Comparison of ENCODE assay signal across 16 mouse cellular contexts in genomic region chr7:25067909-25068656, GRCm38 (mm10). TPM values are rescaled to one million over a fixed set of nuclear protein-coding genes. Genes with fewer than 3 reads are reported as not detected.
DNase-seq lines count a peak whose midpoint lies in the region; ATAC-seq and TF ChIP-seq lines count a peak whose summit lies in the region.
"Had no signal": no experiment of that assay in that cellular context is flagged by ENCODE, and none has a peak within 500 bp of the region (broad histone marks: within the 10 kb centered on the region; RNA-seq: fewer than 3 reads in every experiment).

No protein-coding gene starts in this region.

- H3K4me2 ChIP-seq in liver, embryonic 11.5 days = no peak overlapping the region
- peak overlapping the region; percentile 29 for H3K4me2 ChIP-seq in forebrain, embryonic 13.5 days
- peak overlapping the region; percentile 94 for H3K4me2 ChIP-seq in hindbrain, embryonic 12.5 days (replicated peaks)
- peak overlapping the region; percentile 92 for H3K4me2 ChIP-seq in neural tube, embryonic 13.5 days
- no peak overlapping the region for H3K4me2 ChIP-seq in intestine, embryonic 15.5 days (replicated peaks)
- H3K4me2 ChIP-seq: heart, embryonic 15.5 days; liver, embryonic 15.5 days had no signal

- no peak overlapping the region for H3K27ac ChIP-seq in liver, adult 2 months (replicated peaks; ENCODE audit: insufficient read depth, low read depth, low read length)
- no peak overlapping the region for H3K27ac ChIP-seq in liver, embryonic 11.5 days (ENCODE audit: low read depth, low read length)
- peak overlapping the region; percentile 59 for H3K27ac ChIP-seq in forebrain, embryonic 13.5 days
- peak overlapping the region; percentile 60; the same call in 1 of the 2 replicates for H3K27ac ChIP-seq in hindbrain, embryonic 12.5 days
- no peak overlapping the region for H3K27ac ChIP-seq in neural tube, embryonic 13.5 days (replicated peaks)
- H3K27ac ChIP-seq in intestine, embryonic 15.5 days = no peak overlapping the region
- H3K27ac ChIP-seq: gastrocnemius, adult 2 months; heart, embryonic 15.5 days; liver, embryonic 15.5 days had no signal

- H3K36me3 ChIP-seq in liver, adult 2 months (ENCODE audit: control insufficient read depth, insufficient read depth, low read length) = no peaks in the 10 kb centered on the region
- H3K36me3 ChIP-seq in liver, embryonic 11.5 days (ENCODE audit: control insufficient read depth, insufficient read depth, low read length) = peaks cover 26% of the 10 kb centered on the region
- peaks cover 54% of the 10 kb centered on the region for H3K36me3 ChIP-seq in forebrain, embryonic 13.5 days (ENCODE audit: poor library complexity, severe bottlenecking)
- H3K36me3 ChIP-seq in hindbrain, embryonic 12.5 days = peaks cover 50% of the 10 kb centered on the region
- H3K36me3 ChIP-seq in neural tube, embryonic 13.5 days = peaks cover 53% of the 10 kb centered on the region
- peaks cover 14% of the 10 kb centered on the region; the same call in 1 of the 2 replicates for H3K36me3 ChIP-seq in intestine, embryonic 15.5 days
- H3K36me3 ChIP-seq: liver, embryonic 15.5 days had no signal

- no peak overlapping the region; the same call in 1 of the 2 replicates for H3K4me3 ChIP-seq in liver, adult 2 months (ENCODE audit: insufficient read depth, low read depth, low read length)
- no peak overlapping the region for H3K4me3 ChIP-seq in liver, embryonic 11.5 days (ENCODE audit: low read depth, low read length)
- H3K4me3 ChIP-seq in forebrain, embryonic 13.5 days = peak overlapping the region; percentile 17
- H3K4me3 ChIP-seq in hindbrain, embryonic 12.5 days = no peak overlapping the region; the same call in 1 of the 2 replicates
- 0 out of 2 replicates have a peak overlapping the region, but pooled peaks have one; percentile 0 for H3K4me3 ChIP-seq in neural tube, embryonic 13.5 days
- no peak overlapping the region for H3K4me3 ChIP-seq in intestine, embryonic 15.5 days (replicated peaks)
- H3K4me3 ChIP-seq: erythroblast, embryonic 14.5 days; gastrocnemius, adult 2 months; heart, embryonic 15.5 days; liver, embryonic 15.5 days; myocyte had no signal

- H3K9ac ChIP-seq in liver, adult 2 months (ENCODE audit: low read depth, low read length) = no peak overlapping the region
- H3K9ac ChIP-seq in liver, embryonic 11.5 days (ENCODE audit: low read depth, low read length) = no peak overlapping the region
- peak overlapping the region; percentile 27; the same call in 1 of the 2 replicates for H3K9ac ChIP-seq in forebrain, embryonic 13.5 days
- peak overlapping the region; percentile 15; the same call in 1 of the 2 replicates for H3K9ac ChIP-seq in hindbrain, embryonic 12.5 days
- peak overlapping the region; percentile 32; the same call in 1 of the 2 replicates for H3K9ac ChIP-seq in neural tube, embryonic 13.5 days
- H3K9ac ChIP-seq in intestine, embryonic 15.5 days = no peak overlapping the region
- H3K9ac ChIP-seq: heart, embryonic 15.5 days; liver, embryonic 15.5 days had no signal

- WGBS in liver, adult 2 months = 64% methylated on average over 22 of the region's 22 CpGs
- WGBS in liver, embryonic 11.5 days = 86% methylated on average over 22 of the region's 22 CpGs
- 82% methylated on average over 22 of the region's 22 CpGs for WGBS in forebrain, embryonic 13.5 days
- WGBS in hindbrain, embryonic 12.5 days = 86% methylated on average over 22 of the region's 22 CpGs
- WGBS in neural tube, embryonic 13.5 days = 74% methylated on average over 22 of the region's 22 CpGs
- 85% methylated on average over 22 of the region's 22 CpGs for WGBS in intestine, embryonic 15.5 days

- TF ChIP-seq CTCF in liver, adult 2 months (IDR thresholded peaks at IDR 0.05; ENCODE audit: low read depth, low read length) = no peak

- H3K9me3 ChIP-seq in liver, embryonic 11.5 days (ENCODE audit: control insufficient read depth, low read length) = no peaks in the 10 kb centered on the region
- no peaks in the 10 kb centered on the region for H3K9me3 ChIP-seq in forebrain, embryonic 13.5 days (replicated peaks)
- H3K9me3 ChIP-seq in hindbrain, embryonic 12.5 days (replicated peaks) = no peaks in the 10 kb centered on the region
- no peaks in the 10 kb centered on the region for H3K9me3 ChIP-seq in neural tube, embryonic 13.5 days
- H3K9me3 ChIP-seq in intestine, embryonic 15.5 days = no peaks in the 10 kb centered on the region
- H3K9me3 ChIP-seq: heart, embryonic 15.5 days; liver, embryonic 15.5 days had no signal

- H3K4me1 ChIP-seq in liver, adult 2 months (ENCODE audit: control insufficient read depth, insufficient read depth, low read length) = 0 out of 2 replicates have a peak, but pooled peaks cover 2% of the 10 kb centered on the region
- H3K4me1 ChIP-seq in liver, embryonic 11.5 days (replicated peaks; ENCODE audit: control insufficient read depth, insufficient read depth, low read length) = peaks cover 10% of the 10 kb centered on the region
- peaks cover 43% of the 10 kb centered on the region for H3K4me1 ChIP-seq in forebrain, embryonic 13.5 days
- peaks cover 45% of the 10 kb centered on the region for H3K4me1 ChIP-seq in hindbrain, embryonic 12.5 days
- H3K4me1 ChIP-seq in neural tube, embryonic 13.5 days (replicated peaks) = peaks cover 46% of the 10 kb centered on the region
- H3K4me1 ChIP-seq in intestine, embryonic 15.5 days (replicated peaks) = peaks cover 15% of the 10 kb centered on the region

- ATAC-seq in liver, embryonic 11.5 days (replicated peaks; ENCODE audit: low FRiP score) = no peak
- no peak for ATAC-seq in forebrain, embryonic 13.5 days
- ATAC-seq in hindbrain, embryonic 12.5 days (ENCODE audit: low FRiP score) = no peak
- no peak for ATAC-seq in neural tube, embryonic 13.5 days (ENCODE audit: low read depth)
- ATAC-seq in intestine, embryonic 15.5 days = no peak
- ATAC-seq in megakaryocyte, adult 5-6 weeks (ENCODE audit: poor library complexity, severe bottlenecking) = no peak
- ATAC-seq: intestine, embryonic 16.5 days had no signal

- 0 out of 2 replicates have a peak, but pooled peaks cover 3% of the 10 kb centered on the region for H3K27me3 ChIP-seq in liver, adult 2 months (ENCODE audit: control insufficient read depth, insufficient read depth, low read length)
- no peaks in the 10 kb centered on the region for H3K27me3 ChIP-seq in liver, embryonic 11.5 days (replicated peaks; ENCODE audit: control insufficient read depth, insufficient read depth, low read length)
- no peaks in the 10 kb centered on the region for H3K27me3 ChIP-seq in forebrain, embryonic 13.5 days
- no peaks in the 10 kb centered on the region for H3K27me3 ChIP-seq in hindbrain, embryonic 12.5 days
- no peaks in the 10 kb centered on the region for H3K27me3 ChIP-seq in neural tube, embryonic 13.5 days
- H3K27me3 ChIP-seq in intestine, embryonic 15.5 days (replicated peaks) = no peaks in the 10 kb centered on the region
- H3K27me3 ChIP-seq: heart, embryonic 15.5 days had no signal

- H3K79me2 ChIP-seq in liver, adult 2 months (ENCODE audit: control insufficient read depth, insufficient read depth, low read length) = no peaks in the 10 kb centered on the region

- no peak for TF ChIP-seq POLR2A in liver, adult 2 months (IDR thresholded peaks at IDR 0.05; ENCODE audit: extremely low read depth, insufficient read depth, low read length)

- DNase-seq in liver, adult 2 months (ENCODE audit: extremely low read depth, low read depth, low spot score) = peak; percentile 59
- DNase-seq in liver, embryonic 11.5 days (ENCODE audit: low spot score) = no peak
- DNase-seq: gastrocnemius, adult 2 months; kidney, postnatal 14 days; lung, postnatal 36 days; thymus, postnatal 36 days had no signal

RNA-seq across cellular contexts. Expression of gene Grik5, which starts 4.1 kb away (rescaled TPM):
- total RNA-seq in liver, adult 2 months (2014; rRNA removed) = 2.3 and 2.4 TPM in 2 replicates
- 10.2 and 14.0 TPM in 2 replicates for polyA plus RNA-seq in liver, adult 2 months (2012; rRNA removed)
- 3.5 and 5.3 TPM in 2 replicates for polyA plus RNA-seq in liver, embryonic 11.5 days (2014; fragmentation: Nextera tagmentation; extraction: Ambion mirVana)
- 12.8 and 14.7 TPM in 2 replicates for polyA plus RNA-seq in forebrain, embryonic 13.5 days (2015; fragmentation: Nextera tagmentation; extraction: Ambion mirVana)
- polyA plus RNA-seq in hindbrain, embryonic 12.5 days (2016; fragmentation: Nextera tagmentation; extraction: Ambion mirVana) = 16.5 and 17.1 TPM in 2 replicates
- 15.2 and 15.3 TPM in 2 replicates for polyA plus RNA-seq in neural tube, embryonic 13.5 days (2015; fragmentation: Nextera tagmentation; extraction: Ambion mirVana)
- polyA plus RNA-seq in intestine, embryonic 15.5 days (2015; fragmentation: Nextera tagmentation; extraction: Ambion mirVana) = 3.3 and 3.7 TPM in 2 replicates
- total RNA-seq in megakaryocyte, adult 5-6 weeks (2015) = 1.1 and 1.6 TPM in 2 replicates
- 2.0 and 2.6 TPM in 2 replicates for total RNA-seq in megakaryocyte, adult 5-6 weeks (2017)

RNA-seq across cellular contexts. Expression of gene Zfp574, which starts 4.3 kb away (rescaled TPM):
- total RNA-seq in liver, adult 2 months (2014; rRNA removed) = 2.3 and 3.1 TPM in 2 replicates
- 16.7 and 17.2 TPM in 2 replicates for polyA plus RNA-seq in liver, adult 2 months (2012; rRNA removed)
- polyA plus RNA-seq in liver, embryonic 11.5 days (2014; fragmentation: Nextera tagmentation; extraction: Ambion mirVana) = 22.8 and 23.1 TPM in 2 replicates
- 33.5 and 38.1 TPM in 2 replicates for polyA plus RNA-seq in forebrain, embryonic 13.5 days (2015; fragmentation: Nextera tagmentation; extraction: Ambion mirVana)
- 39.8 and 40.8 TPM in 2 replicates for polyA plus RNA-seq in hindbrain, embryonic 12.5 days (2016; fragmentation: Nextera tagmentation; extraction: Ambion mirVana)
- 32.8 and 35.4 TPM in 2 replicates for polyA plus RNA-seq in neural tube, embryonic 13.5 days (2015; fragmentation: Nextera tagmentation; extraction: Ambion mirVana)
- polyA plus RNA-seq in intestine, embryonic 15.5 days (2015; fragmentation: Nextera tagmentation; extraction: Ambion mirVana) = 24.7 and 25.3 TPM in 2 replicates
- 6.7 and 6.8 TPM in 2 replicates for total RNA-seq in megakaryocyte, adult 5-6 weeks (2015)
- total RNA-seq in megakaryocyte, adult 5-6 weeks (2017) = 6.8 and 7.2 TPM in 2 replicates

Comparison
In these comparisons a context has a peak if more than half of its experiments do, and no peak if none do; other contexts are left out.
1. H3K27ac ChIP-seq: peak in forebrain, embryonic 13.5 days (single experiment) and hindbrain, embryonic 12.5 days (single experiment); none in liver, adult 2 months (single experiment), liver, embryonic 11.5 days (single experiment), neural tube, embryonic 13.5 days (single experiment) and intestine, embryonic 15.5 days (single experiment).
2. H3K4me3 ChIP-seq: peak in forebrain, embryonic 13.5 days (single experiment) and neural tube, embryonic 13.5 days (single experiment); none in liver, adult 2 months (single experiment), liver, embryonic 11.5 days (single experiment), hindbrain, embryonic 12.5 days (single experiment) and intestine, embryonic 15.5 days (single experiment).
3. H3K9ac ChIP-seq: peak in forebrain, embryonic 13.5 days (single experiment), hindbrain, embryonic 12.5 days (single experiment) and neural tube, embryonic 13.5 days (single experiment); none in liver, adult 2 months (single experiment), liver, embryonic 11.5 days (single experiment) and intestine, embryonic 15.5 days (single experiment).
4. H3K4me2 ChIP-seq: peak in forebrain, embryonic 13.5 days (single experiment), hindbrain, embryonic 12.5 days (single experiment) and neural tube, embryonic 13.5 days (single experiment); none in liver, embryonic 11.5 days (single experiment) and intestine, embryonic 15.5 days (single experiment).